Mouse (Mus musculus) kidney, adult 8-10 months (tissue): ENCODE measurements around the gene Mapk8ip2.
A peak's percentile ranks its signal among the peaks of the same experiment; 100 is the strongest.

Experiments
- DNase-seq, 2 experiments: peaks; one replicate each; pipeline ENCODE4 v3.0.0; 2022

Mapk8ip2 gene

DNA sequence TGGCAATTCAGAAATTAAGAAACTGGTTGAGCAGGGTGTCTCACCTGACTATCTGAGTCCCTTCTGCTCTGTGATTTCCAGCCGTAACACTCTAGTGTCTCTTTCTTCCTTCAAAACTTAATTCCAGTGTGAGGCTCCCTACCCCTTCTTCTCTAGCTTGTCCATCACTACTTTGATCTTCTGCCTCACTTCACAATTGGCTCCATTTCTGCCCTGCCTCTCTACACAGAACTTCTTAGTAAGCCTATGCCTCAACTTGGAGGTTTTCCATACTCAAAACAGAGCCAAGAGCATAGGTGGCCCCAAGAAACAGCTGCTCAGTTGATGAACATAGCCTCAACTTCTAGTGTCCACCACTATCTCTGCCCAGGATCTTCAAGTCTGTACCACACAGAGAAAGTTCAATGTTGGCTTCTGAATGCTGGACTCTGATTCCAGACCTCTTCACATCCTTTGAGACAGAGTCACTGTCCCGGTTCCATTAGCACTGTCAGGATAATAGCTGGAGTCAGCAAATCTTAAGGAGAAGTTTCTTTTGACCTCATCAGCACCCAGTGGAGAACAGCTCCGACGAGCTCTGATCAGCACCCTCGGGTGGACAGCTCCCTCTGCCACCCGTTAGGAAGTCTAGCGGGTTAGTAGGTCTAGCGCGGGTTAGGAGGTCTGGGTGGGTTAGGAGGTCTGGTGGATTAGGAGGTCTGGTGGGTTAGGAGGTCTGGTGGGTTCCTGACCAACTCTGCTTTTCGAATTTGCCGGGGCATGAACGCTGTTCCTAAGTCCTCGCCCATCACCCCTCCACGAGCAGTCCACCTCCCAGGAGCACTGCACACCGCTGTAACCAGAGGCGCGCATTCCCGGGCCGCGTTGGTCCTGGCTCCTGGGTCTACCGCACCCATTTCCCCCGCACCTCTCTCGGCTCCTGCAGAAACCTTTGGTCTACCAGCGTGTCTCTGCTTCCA, 528 bp upstream of the Mapk8ip2 start:
- DNase-seq: peak; percentile 29 to 68

DNA sequence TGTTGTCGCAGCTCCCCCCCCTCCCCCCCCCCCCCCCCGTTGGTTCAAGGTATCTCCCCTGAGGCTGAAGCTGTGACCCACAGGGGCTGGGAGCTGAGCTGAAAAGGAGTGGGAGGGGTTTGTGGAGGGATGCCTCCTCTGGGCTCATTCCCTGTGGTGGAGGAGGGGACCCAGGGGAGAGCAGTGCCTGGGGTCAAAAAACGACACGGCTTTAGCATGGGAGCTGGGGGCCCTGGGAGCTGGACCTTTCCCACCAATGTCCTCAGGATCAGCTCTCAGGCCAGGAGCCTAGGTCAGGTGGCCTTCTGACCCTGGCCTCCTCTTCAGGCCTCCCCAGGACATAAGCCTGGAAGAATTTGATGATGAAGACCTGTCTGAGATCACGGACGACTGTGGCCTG, 1.1 kb downstream of the Mapk8ip2 start:
- DNase-seq: no peak

DNA sequence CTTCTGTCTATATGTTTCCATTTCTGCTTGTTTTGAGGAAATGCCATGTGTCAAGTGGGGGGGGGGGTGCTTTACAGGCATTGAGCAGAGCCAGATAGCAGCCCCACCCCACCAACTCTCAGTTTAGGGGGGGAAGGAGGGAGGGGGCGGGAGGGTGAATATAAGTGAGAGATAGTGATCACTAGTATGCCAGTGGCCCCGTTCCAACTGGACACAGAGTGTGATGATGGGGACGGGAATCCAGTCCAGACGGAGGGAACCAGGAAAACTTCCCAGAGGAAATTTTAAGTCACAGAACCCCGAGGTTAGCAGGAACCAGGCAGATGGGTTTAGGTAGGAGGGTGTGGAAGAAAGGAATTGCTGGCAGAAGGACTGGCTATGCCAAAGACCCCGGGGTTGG, 1.9 kb downstream of the Mapk8ip2 start:
- DNase-seq: no peak

DNA sequence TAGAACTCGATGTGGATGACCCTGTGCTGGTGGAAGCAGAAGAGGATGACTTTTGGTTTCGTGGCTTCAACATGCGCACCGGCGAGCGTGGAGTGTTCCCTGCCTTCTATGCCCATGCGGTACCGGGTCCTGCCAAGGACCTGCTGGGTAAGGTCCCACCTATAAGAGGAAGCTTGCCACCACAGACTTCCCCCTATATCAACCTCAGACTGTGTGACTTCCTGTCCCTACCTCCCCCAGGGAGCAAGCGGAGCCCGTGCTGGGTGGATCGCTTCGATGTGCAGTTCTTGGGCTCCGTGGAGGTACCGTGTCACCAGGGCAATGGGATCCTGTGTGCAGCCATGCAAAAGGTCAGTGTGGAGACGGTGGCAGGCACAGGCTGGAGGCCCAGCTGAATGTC, 5.2 kb downstream of the Mapk8ip2 start:
- DNase-seq: no peak

DNA sequence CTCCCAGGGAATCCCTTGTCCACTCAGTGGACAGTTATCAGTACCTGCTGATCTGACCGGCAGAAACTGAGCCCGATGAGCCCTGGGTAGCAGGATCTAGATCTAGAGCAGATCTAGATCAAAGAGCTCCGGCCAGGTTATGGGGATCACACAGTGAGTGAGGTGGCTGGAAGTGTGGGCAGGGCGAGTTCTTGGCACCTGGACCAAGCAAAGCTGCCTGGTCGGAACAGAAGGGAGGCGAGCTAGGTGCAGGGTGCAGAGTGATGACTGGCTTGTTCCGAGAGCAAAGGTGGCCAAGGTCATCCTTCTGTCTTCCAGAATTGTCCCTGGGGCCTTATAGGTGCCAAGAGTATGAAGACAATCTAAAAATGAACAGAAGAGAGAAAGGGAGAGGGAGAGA, 6.1 kb downstream of the Mapk8ip2 start:
- DNase-seq: no peak

DNA sequence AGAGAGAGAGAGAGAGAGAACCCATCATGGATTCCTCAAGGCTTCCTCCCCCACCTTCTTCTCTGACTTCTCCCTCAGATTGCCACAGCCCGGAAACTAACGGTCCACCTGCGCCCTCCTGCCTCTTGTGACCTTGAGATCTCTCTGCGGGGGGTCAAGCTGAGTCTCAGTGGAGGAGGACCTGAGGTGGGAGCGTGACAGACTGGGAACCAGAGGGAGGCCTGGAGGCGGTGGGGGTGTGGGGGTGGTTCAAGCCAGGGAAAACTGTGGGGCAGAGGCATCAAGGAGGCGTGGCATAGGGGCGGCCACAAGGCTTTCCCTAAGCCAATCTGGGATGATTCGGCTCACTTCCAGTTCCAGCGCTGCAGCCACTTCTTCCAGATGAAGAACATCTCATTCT, 6.6 kb downstream of the Mapk8ip2 start:
- DNase-seq: no peak

DNA sequence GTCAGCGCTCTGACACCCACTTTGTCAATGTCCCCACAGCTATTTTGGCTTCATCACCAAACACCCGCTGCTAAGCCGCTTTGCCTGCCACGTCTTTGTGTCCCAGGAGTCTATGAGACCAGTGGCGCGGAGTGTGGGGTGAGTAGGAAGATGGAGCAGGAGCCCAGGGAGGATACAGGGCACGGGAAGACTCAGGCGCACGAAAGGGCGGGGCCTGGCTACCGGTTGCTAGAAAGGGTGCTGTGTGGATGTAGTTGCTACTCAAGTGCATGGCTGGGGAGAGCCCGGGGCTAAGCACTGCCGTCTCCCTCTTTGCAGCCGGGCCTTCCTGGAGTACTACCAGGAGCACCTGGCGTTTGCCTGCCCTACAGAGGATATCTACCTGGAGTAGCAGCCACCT, 7.6 kb downstream of the Mapk8ip2 start:
- DNase-seq: no peak

GRCm38 (mm10) chr15:89462176-89462575, 8.5 kb downstream of the Mapk8ip2 start:
- no peak for DNase-seq

- DNase-seq: no peak
Measured at GRCm38 (mm10) chr15:89463334-89464235, 9.9 kb downstream of the Mapk8ip2 start.

DNA sequence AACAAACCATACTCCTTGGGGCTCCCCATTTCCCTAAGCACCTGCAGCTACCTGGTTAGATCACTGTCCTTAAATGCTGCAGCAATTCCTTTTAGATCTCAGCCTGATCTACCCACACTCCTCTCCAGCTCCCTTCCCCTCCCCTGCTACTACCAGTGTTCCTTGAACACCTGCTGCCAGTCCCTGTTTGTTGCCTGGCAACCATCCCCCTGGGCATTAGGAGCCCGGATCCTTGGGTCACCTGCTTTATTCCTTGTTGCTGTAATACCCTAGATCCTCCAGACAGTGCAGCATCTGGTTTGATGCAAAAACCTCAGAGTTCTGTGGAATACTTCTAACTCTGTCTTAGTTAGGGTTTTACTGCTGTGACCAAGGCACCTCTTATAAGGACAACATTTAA, 11.3 kb downstream of the Mapk8ip2 start:
- no peak for DNase-seq

- DNase-seq: no peak
Measured at GRCm38 (mm10) chr15:89468577-89468976, 14.9 kb downstream of the Mapk8ip2 start.

- no peak for DNase-seq
Measured at GRCm38 (mm10) chr15:89471476-89471875, 17.8 kb downstream of the Mapk8ip2 start.

DNA sequence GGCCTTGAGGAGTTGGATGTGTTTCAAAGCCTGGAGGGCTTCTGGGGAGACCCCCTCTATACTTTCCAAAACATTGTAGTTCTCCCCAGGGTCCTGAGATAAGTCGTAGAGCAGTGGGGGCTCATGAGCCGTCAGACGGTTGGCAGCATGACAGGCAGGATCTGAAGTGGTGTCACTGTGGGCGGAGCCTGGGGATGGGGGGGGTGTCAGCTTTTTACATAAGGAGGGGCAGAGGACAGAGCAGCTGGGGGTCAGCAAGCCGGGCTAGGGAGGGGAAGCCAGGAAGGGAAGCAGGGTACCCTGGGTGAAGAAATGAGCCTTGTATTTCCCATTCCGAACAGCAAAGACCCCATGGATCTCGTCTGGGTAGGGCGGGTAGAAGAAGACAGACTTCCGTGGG, 19.7 kb downstream of the Mapk8ip2 start:
- DNase-seq: no peak

DNA sequence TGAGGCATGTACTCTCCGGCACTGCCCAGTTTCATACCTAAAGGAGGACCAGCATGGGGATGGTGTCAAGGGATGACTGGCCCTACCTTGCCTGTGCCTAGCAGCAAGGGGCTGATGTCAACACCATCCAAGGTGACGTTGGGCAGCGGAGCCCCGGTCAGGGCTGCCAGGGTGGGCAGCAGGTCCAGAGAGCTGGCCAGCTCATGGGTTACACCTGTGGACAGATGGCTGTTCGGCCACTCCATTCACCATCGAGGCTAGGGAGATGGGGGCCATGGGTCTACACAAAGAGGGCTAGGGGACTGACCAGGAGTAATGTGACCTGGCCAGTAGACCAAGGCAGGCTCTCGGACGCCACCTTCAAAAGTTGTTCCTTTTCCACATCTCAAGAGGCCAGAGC, 20.2 kb downstream of the Mapk8ip2 start:
- no peak for DNase-seq

GRCm38 (mm10) chr15:89474596-89475292, 21.0 kb downstream of the Mapk8ip2 start:
- DNase-seq: no peak

GRCm38 (mm10) chr15:89475293-89475600, 21.5 kb downstream of the Mapk8ip2 start:
- DNase-seq: no peak

GRCm38 (mm10) chr15:89475611-89476474, 22.1 kb downstream of the Mapk8ip2 start:
- DNase-seq: peak; percentile 94

DNA sequence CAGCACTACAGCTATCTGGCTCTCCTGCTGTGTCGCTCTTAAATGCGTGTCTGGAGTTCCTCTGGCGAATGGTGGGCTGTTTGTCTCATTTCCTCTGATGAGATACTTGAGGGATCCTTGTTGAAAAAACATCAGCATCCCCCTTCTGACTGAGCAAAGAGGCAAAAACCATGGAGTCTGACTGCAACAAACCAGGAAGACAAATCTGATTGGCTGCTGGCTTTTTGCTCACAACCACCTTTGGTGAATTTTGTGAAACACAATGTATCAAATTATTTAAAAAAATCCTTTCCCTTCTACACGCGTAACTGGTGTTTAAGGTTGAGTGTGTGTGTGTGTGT, 22.7 kb downstream of the Mapk8ip2 start:
- DNase-seq: no peak

DNA sequence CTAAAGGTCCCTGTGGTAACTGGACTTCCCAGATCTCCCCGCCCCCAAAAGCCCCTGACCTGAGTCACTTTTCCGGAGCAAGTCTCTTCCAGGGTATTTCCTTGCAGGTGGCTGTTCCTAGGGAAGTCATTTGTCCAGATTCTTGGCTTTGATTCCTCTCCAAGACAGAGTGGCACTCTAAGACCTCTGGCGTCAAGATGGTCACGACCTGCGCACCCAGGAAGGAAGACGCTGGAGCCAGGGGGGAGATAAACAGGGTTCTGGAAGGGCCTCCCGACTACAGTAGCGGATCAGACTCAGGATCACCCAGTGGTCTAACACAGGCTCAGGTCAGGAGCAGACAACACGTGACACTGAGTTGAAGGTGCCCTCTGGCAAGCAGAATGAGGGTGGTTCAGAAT, 23.4 kb downstream of the Mapk8ip2 start, which contains the start of gene Arsa:
Gene Arsa (minus strand): TSS at position 335 of the 401 bp plus-strand sequence.
- peak; percentile 53 to 64 for DNase-seq

DNA sequence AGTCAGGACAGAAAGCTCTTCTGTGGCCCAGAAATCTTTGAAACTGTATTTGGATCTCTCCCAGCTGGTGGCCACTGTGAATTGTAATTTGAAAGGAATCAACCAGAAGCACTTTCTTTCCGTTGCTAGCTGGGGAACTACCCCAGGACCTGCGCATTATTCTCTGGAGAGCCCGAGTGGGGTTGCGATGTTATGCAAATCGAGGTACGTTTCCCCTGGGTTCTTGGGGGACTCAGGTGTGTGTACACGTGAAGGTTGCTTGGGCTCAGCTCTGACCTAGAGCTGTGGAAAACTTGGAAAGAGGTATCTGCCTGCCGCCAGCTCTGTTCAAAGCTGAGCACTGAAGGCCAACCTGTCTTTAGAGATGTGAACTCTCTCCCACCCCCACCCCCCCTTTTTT, 24.1 kb downstream of the Mapk8ip2 start:
- DNase-seq: no peak

- DNase-seq: no peak
Measured at GRCm38 (mm10) chr15:89478622-89479021, 24.9 kb downstream of the Mapk8ip2 start.

DNA sequence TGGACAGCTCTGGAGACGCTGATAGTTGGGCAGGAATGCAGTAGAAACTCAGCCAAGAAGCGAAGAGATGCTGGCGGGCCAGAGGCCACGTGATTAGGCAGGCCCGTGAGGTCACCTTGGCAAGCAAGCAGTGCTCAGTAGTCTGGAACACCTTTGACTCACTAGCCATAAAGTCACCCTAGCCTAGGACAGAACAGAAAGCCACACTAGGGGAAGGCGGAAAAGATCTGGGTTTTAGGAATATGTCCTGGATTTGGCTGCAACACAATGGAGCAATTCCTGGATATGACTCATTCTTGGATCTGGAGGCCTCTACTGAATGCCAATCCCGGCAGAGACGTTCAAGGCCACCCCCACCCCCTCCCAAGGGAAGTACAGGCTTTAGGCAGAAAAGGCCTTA, 26.9 kb downstream of the Mapk8ip2 start:
- DNase-seq: peak; percentile 86 to 91
